Mouse (Mus musculus) midbrain, embryonic 13.5 days (tissue): ENCODE measurements around the gene Maneal. TPM values are rescaled to one million over a fixed set of nuclear protein-coding genes. Genes with fewer than 3 reads are reported as not detected.

Experiments
- ATAC-seq: fragments of 200-750 bp; cut with Nextera tagmentation; 2 replicates; pipeline ENCODE4 v1.8.0; 2017; ENCODE audit warnings: mild to moderate bottlenecking, moderate TSS enrichment, moderate library complexity
- H3K27ac ChIP-seq: fragments of 300-500 bp; sonication (generic); 2 replicates; pipeline ENCODE4 v1.5.1; 2015; ENCODE audit warnings: inconsistent platforms, mild to moderate bottlenecking, moderate library complexity
- H3K27me3 ChIP-seq: fragments of 300-500 bp; sonication (generic); 2 replicates; pipeline ENCODE4 v1.6.1; 2015; ENCODE audit warnings: mild to moderate bottlenecking, inconsistent platforms
- H3K36me3 ChIP-seq: fragments of 300-500 bp; sonication (generic); 2 replicates; pipeline ENCODE4 v1.6.1; 2015; ENCODE audit warnings: mild to moderate bottlenecking, inconsistent platforms
- H3K4me1 ChIP-seq: fragments of 300-500 bp; sonication (generic); replicated peaks from 2 replicates; pipeline ENCODE4 v1.6.1; 2015; ENCODE audit warnings: inconsistent platforms
- H3K4me2 ChIP-seq: fragments of 300-500 bp; sonication (generic); replicated peaks from 2 replicates; pipeline ENCODE4 v1.6.1; 2015; ENCODE audit warnings: moderate library complexity, mild to moderate bottlenecking, inconsistent platforms
- H3K4me3 ChIP-seq: fragments of 300-500 bp; sonication (generic); replicated peaks from 2 replicates; pipeline ENCODE4 v1.5.1; 2015; ENCODE audit warnings: mild to moderate bottlenecking, inconsistent platforms
- H3K9ac ChIP-seq: fragments of 300-500 bp; sonication (generic); replicated peaks from 2 replicates; pipeline ENCODE4 v1.6.1; 2015; ENCODE audit warnings: mild to moderate bottlenecking, inconsistent platforms
- H3K9me3 ChIP-seq: fragments of 300-500 bp; sonication (generic); 2 replicates; pipeline ENCODE4 v1.6.1; 2016; ENCODE audit warnings: mild to moderate bottlenecking, inconsistent platforms
- whole genome bisulfite sequencing: fragments of 180-500 bp; shearing (Covaris S2); methylation state at CpG from one replicate; pipeline ENCODE4 v1.1.7; 2015; 5-methylcytosine and 5-hydroxymethylcytosine counted together
- polyA plus RNA-seq: library from polyadenylated mRNA; unstranded; fragments of >200 nt; fragmentation: Nextera tagmentation; extraction: Ambion mirVana; gene quantifications from 2 replicates; pipeline ENCODE4 v1.2.1, GENCODE M21; 2015

Gene Maneal
- polyA plus RNA-seq, 1 experiment from 2014 or later: 9.5 TPM

- ATAC-seq: 0 out of 2 replicates have a peak, but pooled peaks have one; percentile 55
- Histone ChIP-seq H3K9ac (no peak overlapping the region), H3K4me3 (no peak overlapping the region), H3K4me2 (no peak overlapping the region), H3K27me3 (no peaks in the 10 kb centered on the region), H3K27ac (no peak overlapping the region), H3K9me3 (no peaks in the 10 kb centered on the region), H3K36me3 (peaks cover 75% of the 10 kb centered on the region), H3K4me1 (peaks cover 14% of the 10 kb centered on the region)
- 56% methylated on average over 11 of the region's 11 CpGs for WGBS
Measured at GRCm38 (mm10) chr4:124843493-124843892, 18.5 kb downstream of the Maneal start.

GRCm38 (mm10) chr4:124840998-124841397, 21.0 kb downstream of the Maneal start:
- Histone ChIP-seq H3K27me3 (no peaks in the 10 kb centered on the region), H3K36me3 (peaks cover 84% of the 10 kb centered on the region), H3K4me2 (no peak overlapping the region), H3K4me3 (no peak overlapping the region), H3K4me1 (no peaks in the 10 kb centered on the region), H3K9ac (no peak overlapping the region), H3K27ac (no peak overlapping the region), H3K9me3 (no peaks in the 10 kb centered on the region)
- 88% methylated on average over 1 of the region's 1 CpGs for WGBS
- no peak for ATAC-seq

- 89% methylated on average over 14 of the region's 14 CpGs for WGBS
- Histone ChIP-seq H3K27ac (no peak overlapping the region), H3K4me1 (no peaks in the 10 kb centered on the region), H3K27me3 (no peaks in the 10 kb centered on the region), H3K36me3 (peaks cover 84% of the 10 kb centered on the region), H3K4me2 (no peak overlapping the region), H3K9ac (no peak overlapping the region), H3K9me3 (no peaks in the 10 kb centered on the region), H3K4me3 (no peak overlapping the region)
- ATAC-seq: no peak
Measured at GRCm38 (mm10) chr4:124838035-124838700, 23.8 kb downstream of the Maneal start.

GRCm38 (mm10) chr4:124832796-124833195, 29.2 kb downstream of the Maneal start:
- no peak overlapping the region for H3K27ac ChIP-seq
- no peak overlapping the region for H3K4me2 ChIP-seq
- H3K9me3 ChIP-seq: no peaks in the 10 kb centered on the region
- 97% methylated on average over 10 of the region's 10 CpGs for WGBS
- H3K36me3 ChIP-seq: peaks cover 71% of the 10 kb centered on the region
- no peaks in the 10 kb centered on the region for H3K27me3 ChIP-seq
- no peak for ATAC-seq
- H3K4me1 ChIP-seq: no peaks in the 10 kb centered on the region
- H3K9ac ChIP-seq: no peak overlapping the region
- H3K4me3 ChIP-seq: no peak overlapping the region

GRCm38 (mm10) chr4:124829671-124830070, 32.3 kb downstream of the Maneal start:
- Histone ChIP-seq H3K4me2 (no peak overlapping the region), H3K27ac (no peak overlapping the region), H3K36me3 (peaks cover 80% of the 10 kb centered on the region), H3K9ac (no peak overlapping the region), H3K9me3 (no peaks in the 10 kb centered on the region), H3K4me1 (no peaks in the 10 kb centered on the region), H3K4me3 (no peak overlapping the region), H3K27me3 (no peaks in the 10 kb centered on the region)
- WGBS: 89% methylated on average over 5 of the region's 5 CpGs
- no peak for ATAC-seq

GRCm38 (mm10) chr4:124825371-124825965, 36.5 kb downstream of the Maneal start:
- Histone ChIP-seq H3K27ac (no peak overlapping the region), H3K4me2 (no peak overlapping the region), H3K4me1 (no peaks in the 10 kb centered on the region), H3K9me3 (no peaks in the 10 kb centered on the region), H3K9ac (no peak overlapping the region), H3K36me3 (peaks cover 83% of the 10 kb centered on the region), H3K27me3 (no peaks in the 10 kb centered on the region), H3K4me3 (no peak overlapping the region)
- no peak for ATAC-seq
- WGBS: 97% methylated on average over 21 of the region's 21 CpGs

GRCm38 (mm10) chr4:124824967-124825366, 37.0 kb downstream of the Maneal start:
- WGBS: 95% methylated on average over 6 of the region's 6 CpGs
- no peak overlapping the region for H3K4me3 ChIP-seq
- H3K27me3 ChIP-seq: no peaks in the 10 kb centered on the region
- H3K9me3 ChIP-seq: no peaks in the 10 kb centered on the region
- no peak for ATAC-seq
- no peak overlapping the region for H3K4me2 ChIP-seq
- H3K9ac ChIP-seq: no peak overlapping the region
- peaks cover 85% of the 10 kb centered on the region for H3K36me3 ChIP-seq
- no peaks in the 10 kb centered on the region for H3K4me1 ChIP-seq
- no peak overlapping the region for H3K27ac ChIP-seq

- H3K27ac ChIP-seq: no peak overlapping the region
- H3K9ac ChIP-seq: no peak overlapping the region
- ATAC-seq: no peak
- no peak overlapping the region for H3K4me3 ChIP-seq
- no peaks in the 10 kb centered on the region for H3K27me3 ChIP-seq
- H3K4me1 ChIP-seq: peaks cover 11% of the 10 kb centered on the region
- H3K36me3 ChIP-seq: peaks cover 37% of the 10 kb centered on the region
- H3K9me3 ChIP-seq: no peaks in the 10 kb centered on the region
- WGBS: 93% methylated on average over 4 of the region's 4 CpGs
- H3K4me2 ChIP-seq: no peak overlapping the region
Measured at GRCm38 (mm10) chr4:124818832-124819231, 43.1 kb downstream of the Maneal start.

- H3K4me1 ChIP-seq: peaks cover 11% of the 10 kb centered on the region
- no peak overlapping the region for H3K27ac ChIP-seq
- H3K4me2 ChIP-seq: no peak overlapping the region
- 12% methylated on average over 6 of the region's 6 CpGs for WGBS
- ATAC-seq: peak; percentile 30; the same call in 1 of the 2 replicates
- H3K9me3 ChIP-seq: no peaks in the 10 kb centered on the region
- H3K4me3 ChIP-seq: no peak overlapping the region
- H3K36me3 ChIP-seq: peaks cover 27% of the 10 kb centered on the region
- no peak overlapping the region; the same call in 1 of the 2 replicates for H3K9ac ChIP-seq
- no peaks in the 10 kb centered on the region for H3K27me3 ChIP-seq
Measured at GRCm38 (mm10) chr4:124817803-124818202, 44.2 kb downstream of the Maneal start.

- no peak overlapping the region for H3K4me3 ChIP-seq
- H3K4me1 ChIP-seq: peaks cover 19% of the 10 kb centered on the region
- H3K4me2 ChIP-seq: no peak overlapping the region
- H3K9ac ChIP-seq: no peak overlapping the region
- ATAC-seq: no peak
- 93% methylated on average over 11 of the region's 11 CpGs for WGBS
- H3K27ac ChIP-seq: no peak overlapping the region
- peaks cover 15% of the 10 kb centered on the region for H3K36me3 ChIP-seq
- H3K9me3 ChIP-seq: no peaks in the 10 kb centered on the region
- no peaks in the 10 kb centered on the region for H3K27me3 ChIP-seq
Measured at GRCm38 (mm10) chr4:124815901-124816300, 46.1 kb downstream of the Maneal start.

- WGBS: 17% methylated on average over 9 of the region's 9 CpGs
- Histone ChIP-seq H3K9ac (0 out of 2 replicates have a peak overlapping the region, but pooled peaks have one; percentile 43), H3K4me1 (peaks cover 16% of the 10 kb centered on the region), H3K4me3 (no peak overlapping the region), H3K27me3 (no peaks in the 10 kb centered on the region), H3K9me3 (no peaks in the 10 kb centered on the region), H3K27ac (no peak overlapping the region), H3K36me3 (peaks cover 36% of the 10 kb centered on the region), H3K4me2 (no peak overlapping the region)
- no peak for ATAC-seq
Measured at GRCm38 (mm10) chr4:124811347-124811975, 50.5 kb downstream of the Maneal start.

GRCm38 (mm10) chr4:124810056-124810455, 51.9 kb downstream of the Maneal start:
- H3K4me1 ChIP-seq: peaks cover 20% of the 10 kb centered on the region
- H3K27ac ChIP-seq: no peak overlapping the region
- H3K4me3 ChIP-seq: no peak overlapping the region
- ATAC-seq: no peak
- H3K27me3 ChIP-seq: no peaks in the 10 kb centered on the region
- H3K9ac ChIP-seq: no peak overlapping the region
- no peaks in the 10 kb centered on the region for H3K9me3 ChIP-seq
- WGBS: 90% methylated on average over 7 of the region's 7 CpGs
- no peak overlapping the region for H3K4me2 ChIP-seq
- H3K36me3 ChIP-seq: peaks cover 49% of the 10 kb centered on the region
